Mouse (Mus musculus) small intestine, adult 2 months (tissue): ENCODE data around the gene Lmo4.

Experiments
- CTCF ChIP-seq: fragments of 200-500 bp; IDR thresholded peaks from 2 replicates; pipeline ENCODE4 v1.5.1; 2012; ENCODE audit warnings: low read depth, mild to moderate bottlenecking, control low read depth, inconsistent platforms, low read length, moderate library complexity, mixed read lengths; ENCODE audit not compliant: insufficient replicate concordance, insufficient read length; ENCODE audit errors: extremely low read depth
- POLR2A ChIP-seq: fragments of 200-500 bp; IDR thresholded peaks from 2 replicates; pipeline ENCODE4 v1.6.1; 2012; ENCODE audit warnings: low read depth, mild to moderate bottlenecking, control low read depth, inconsistent platforms, low read length, moderate library complexity

GRCm38 (mm10) chr3:144202574-144203258 is 2.3 kb downstream of the Lmo4 start:
- TF ChIP-seq CTCF (no peak), POLR2A (no peak)
